Mouse (Mus musculus) retina, adult 2 months (tissue): Measurements from ENCODE around the gene Prss12.
"Not testable (repeated sequence)": the region's sequence is repeated elsewhere in the genome, so short reads cannot be mapped to it uniquely, and the experiment has no call there.

Experiments
- DNase-seq: peaks from one replicate; pipeline ENCODE4 v3.0.0-alpha.2; 2012; ENCODE audit warnings: low read depth, low spot score

Gene Prss12

DNA sequence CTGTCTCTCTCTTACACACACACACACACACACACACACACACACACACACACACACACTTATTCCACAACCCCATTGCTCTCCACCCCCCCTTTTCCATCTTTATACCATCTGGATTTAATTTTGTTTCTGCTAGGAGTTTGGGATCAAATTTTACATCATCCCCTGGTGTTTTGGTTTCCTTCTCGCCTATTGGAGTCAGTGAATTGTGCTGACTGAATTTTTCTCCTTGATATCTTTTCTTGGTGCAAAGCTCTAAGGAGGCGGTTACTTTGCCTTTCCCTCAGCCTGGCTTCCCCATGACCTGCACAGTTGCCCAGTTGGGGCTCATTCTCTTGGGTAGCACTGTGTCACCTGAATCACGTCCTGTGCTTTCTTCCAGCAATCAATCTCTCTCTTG, 30.1 kb downstream of the Prss12 start:
- no peak for DNase-seq

DNA sequence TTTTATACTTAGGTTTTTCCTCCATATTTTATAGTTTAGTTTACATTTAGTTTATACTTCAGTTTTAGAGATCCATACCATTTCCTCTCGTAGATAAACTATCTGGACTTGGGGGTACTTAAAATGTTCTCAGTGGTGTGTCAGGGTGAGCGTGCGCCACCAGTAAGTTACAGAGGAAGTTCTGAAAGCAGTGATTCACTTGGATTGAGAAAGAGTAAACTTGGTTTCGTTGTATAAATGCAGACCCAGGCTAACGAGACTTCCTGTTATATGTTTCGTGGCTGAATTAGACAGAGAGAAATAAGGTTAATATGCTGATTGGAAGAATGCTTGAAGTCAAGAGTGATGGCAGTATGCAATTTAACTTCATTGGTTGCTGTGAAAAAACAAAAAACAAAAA, 34.6 kb downstream of the Prss12 start:
- DNase-seq = no peak

DNA sequence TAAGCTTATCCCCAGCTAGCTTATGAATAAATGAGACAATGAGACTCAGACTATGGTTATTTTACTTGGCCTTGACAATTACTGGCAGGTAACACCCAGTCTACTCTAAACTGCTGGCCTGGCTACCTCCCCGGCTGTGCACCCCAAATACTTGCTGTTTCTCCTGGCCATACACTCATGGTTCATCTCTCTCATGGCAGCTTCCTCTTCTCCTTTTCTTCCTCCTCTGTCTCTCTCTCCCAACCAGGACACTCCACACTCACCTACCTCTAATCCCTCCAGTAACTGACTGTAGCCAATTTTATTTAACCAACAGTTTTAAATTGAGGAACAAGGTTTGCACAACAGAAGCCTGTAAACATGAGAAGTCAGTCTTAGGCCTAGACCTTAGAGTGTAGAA, 45.1 kb downstream of the Prss12 start:
- DNase-seq = no peak

DNA sequence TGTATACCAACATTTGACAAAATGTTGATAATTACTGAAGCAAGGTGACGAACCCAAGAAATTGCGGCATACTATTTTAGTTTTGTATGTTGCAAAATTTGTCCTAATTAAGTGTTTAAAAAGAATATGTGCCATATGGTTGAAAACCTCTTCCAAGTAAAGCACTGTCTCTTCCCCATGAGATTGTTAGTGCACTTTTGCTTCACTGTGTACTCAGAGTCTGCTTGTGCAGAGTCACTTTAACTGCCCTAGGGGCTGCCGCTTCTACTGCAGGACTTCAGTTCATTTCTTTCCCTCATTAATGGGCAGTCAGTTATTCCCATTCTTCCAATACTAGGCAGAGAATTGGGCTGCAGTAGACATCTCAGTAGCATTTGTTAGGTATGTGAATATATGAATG, 46.5 kb downstream of the Prss12 start:
- no peak for DNase-seq

GRCm38 (mm10) chr3:123495088-123495487, 48.4 kb downstream of the Prss12 start:
- DNase-seq = no peak

DNA sequence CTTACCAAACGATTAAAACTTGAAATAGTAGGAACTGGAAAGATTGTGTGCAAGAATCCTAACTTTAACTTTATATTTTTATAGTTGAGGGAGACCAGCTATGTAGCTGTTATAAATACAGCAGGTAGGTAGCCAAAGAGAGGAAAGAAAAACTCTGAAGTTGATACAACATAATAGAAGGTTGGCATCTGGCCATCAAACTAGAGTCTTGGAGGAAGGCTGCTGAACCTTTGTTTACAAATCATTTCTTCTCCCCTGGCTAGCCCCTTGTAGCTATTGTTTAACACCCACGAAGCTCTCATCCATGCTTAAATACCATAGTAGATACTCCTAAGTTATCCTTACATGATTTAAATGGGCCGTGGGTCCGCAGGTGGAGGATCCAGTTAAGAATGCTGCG, 52.1 kb downstream of the Prss12 start:
- no peak for DNase-seq

- DNase-seq = not testable (repeated sequence)
Measured at GRCm38 (mm10) chr3:123501798-123502197, 55.1 kb downstream of the Prss12 start.

GRCm38 (mm10) chr3:123503943-123504342, 57.2 kb downstream of the Prss12 start:
- DNase-seq = no peak

- DNase-seq = no peak
Measured at GRCm38 (mm10) chr3:123504783-123505182, 58.1 kb downstream of the Prss12 start.

- DNase-seq = no peak
Measured at GRCm38 (mm10) chr3:123505778-123506667, 59.3 kb downstream of the Prss12 start.

GRCm38 (mm10) chr3:123506699-123507662, 60.3 kb downstream of the Prss12 start:
- DNase-seq = no peak

- DNase-seq = no peak
Measured at GRCm38 (mm10) chr3:123507663-123508055, 60.9 kb downstream of the Prss12 start.

GRCm38 (mm10) chr3:123508056-123508674, 61.5 kb downstream of the Prss12 start:
- peak; percentile 98 for DNase-seq

DNA sequence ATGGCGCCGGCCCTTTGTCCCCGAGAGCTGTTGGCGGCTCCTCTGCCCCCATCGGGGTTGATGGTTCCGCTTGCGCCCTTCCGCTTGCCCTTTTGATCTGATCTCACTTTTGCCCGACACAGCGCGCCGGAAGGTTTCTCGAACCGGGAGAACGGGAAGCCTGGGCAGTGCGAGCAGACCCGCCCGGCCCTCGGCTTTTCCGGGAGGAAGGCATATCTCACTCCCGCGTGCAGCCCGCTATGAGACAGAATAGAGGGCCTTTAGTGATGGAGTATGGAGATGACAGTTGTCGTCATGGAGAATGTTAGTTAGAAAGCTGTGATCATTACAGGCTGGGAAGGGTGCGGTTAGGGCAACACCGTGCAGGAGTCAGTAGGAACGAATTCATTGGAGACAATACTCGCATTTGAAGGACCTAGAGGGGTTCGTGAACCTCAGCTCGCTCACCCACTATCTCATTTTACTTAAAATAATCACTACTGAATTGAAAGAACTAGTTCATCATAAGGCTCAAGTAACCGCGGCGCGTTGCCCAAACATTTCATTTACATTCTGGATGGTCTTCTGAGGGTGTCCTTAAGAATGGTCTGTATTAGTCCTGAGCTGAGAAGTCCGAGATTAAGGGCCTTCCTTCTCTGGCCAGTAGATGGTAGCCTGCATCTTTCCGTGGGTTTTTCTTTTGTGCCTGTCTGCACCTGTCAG, 62.1 kb downstream of the Prss12 start:
- no peak for DNase-seq

- DNase-seq = no peak
Measured at GRCm38 (mm10) chr3:123511818-123512217, 65.1 kb downstream of the Prss12 start.

DNA sequence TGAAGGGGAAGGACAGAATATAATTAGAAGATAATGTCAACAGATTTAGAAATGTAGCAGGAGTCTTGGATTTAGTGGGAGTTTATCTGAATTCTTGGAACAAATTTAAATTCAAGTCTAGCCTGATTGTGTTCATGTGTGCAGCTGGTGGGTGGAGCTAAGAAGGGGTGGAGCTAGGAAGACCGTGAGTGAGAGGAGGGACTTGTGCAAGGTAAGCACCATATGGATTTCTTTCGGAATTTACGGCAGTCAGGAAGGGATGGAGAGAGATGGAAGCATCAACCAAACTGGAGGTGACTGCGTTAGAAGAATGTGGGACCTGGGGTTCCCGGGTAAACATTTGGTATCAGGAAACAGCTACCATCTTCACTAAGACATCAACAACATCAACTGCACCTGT, 68.2 kb downstream of the Prss12 start:
- DNase-seq = no peak

- no peak for DNase-seq
Measured at GRCm38 (mm10) chr3:123515600-123516359, 69.1 kb downstream of the Prss12 start.

GRCm38 (mm10) chr3:123516784-123517183, 70.1 kb downstream of the Prss12 start:
- no peak for DNase-seq

GRCm38 (mm10) chr3:123526313-123527067, 79.8 kb downstream of the Prss12 start:
- no peak for DNase-seq
